Mouse (Mus musculus): ENCODE results near the gene Six5. TPM values are rescaled to one million over a fixed set of nuclear protein-coding genes. Genes with fewer than 3 reads are reported as not detected.

The Six5 gene
- polyA plus RNA-seq, 1 experiment from 2014 or later, result 2.5 TPM

- ATAC-seq (ENCODE audit: low FRiP score, low TSS enrichment) (no peak), DNase-seq (no peak)
- H3K27me3 ChIP-seq (ENCODE audit: control insufficient read depth, insufficient read depth, low read length), result no peaks in the 10 kb centered on the region
- 0 out of 2 replicates have a peak, but pooled peaks cover 2% of the 10 kb centered on the region for H3K4me1 ChIP-seq (ENCODE audit: control insufficient read depth, insufficient read depth, low read length)
- WGBS, result 92% methylated on average over 7 of the region's 7 CpGs
- no peak overlapping the region for H3K9ac ChIP-seq (replicated peaks; ENCODE audit: low read length)
- no peaks in the 10 kb centered on the region for H3K9me3 ChIP-seq (ENCODE audit: control insufficient read depth, low read length)
- H3K4me2 ChIP-seq (ENCODE audit: low read length), result no peak overlapping the region
- no peak overlapping the region for H3K4me3 ChIP-seq (replicated peaks; ENCODE audit: low read depth, low read length)
- H3K36me3 ChIP-seq (ENCODE audit: control insufficient read depth, insufficient read depth, low read length), result peaks cover 47% of the 10 kb centered on the region
- no peak overlapping the region for H3K27ac ChIP-seq (replicated peaks; ENCODE audit: low read depth, low read length)
These were observed 41.3 kb upstream of the Six5 start for GRCm38 (mm10) chr7:19053136-19053532.

- 0 out of 2 replicates have a peak within 1 kb of the TSS, but pooled peaks have one; percentile 15 for H3K4me3 ChIP-seq (replicated peaks; ENCODE audit: low read depth, low read length)
These were observed 40.2 kb upstream of the Six5 start, which contains the start of gene Rsph6a for GRCm38 (mm10) chr7:19054047-19054776. TSS of gene Rsph6a (plus strand) at chr7:19054690.

GRCm38 (mm10) chr7:19054777-19055076 lies 39.7 kb upstream of the Six5 start:
- DNase-seq, result no peak

More at GRCm38 (mm10) chr7:19054047-19054776, 40.2 kb upstream of the Six5 start, which contains the start of gene Rsph6a:
- Histone ChIP-seq H3K4me1 (ENCODE audit: control insufficient read depth, insufficient read depth, low read length) (0 out of 2 replicates have a peak, but pooled peaks cover 2% of the 10 kb centered on the region), H3K4me2 (ENCODE audit: low read length) (peak within 1 kb of the TSS; percentile 50), H3K36me3 (ENCODE audit: control insufficient read depth, insufficient read depth, low read length) (peaks cover 36% of the 10 kb centered on the region), H3K27ac (replicated peaks; ENCODE audit: low read depth, low read length) (no peak within 1 kb of the TSS; the same call in 1 of the 2 replicates), H3K27me3 (ENCODE audit: control insufficient read depth, insufficient read depth, low read length) (no peaks in the 10 kb centered on the region), H3K9me3 (ENCODE audit: control insufficient read depth, low read length) (no peaks in the 10 kb centered on the region), H3K9ac (replicated peaks; ENCODE audit: low read length) (peak within 1 kb of the TSS; percentile 26)
- WGBS, result 20% methylated on average over 33 of the region's 33 CpGs
- ATAC-seq (ENCODE audit: low FRiP score, low TSS enrichment) (peak; percentile 63), DNase-seq (peak; percentile 85)

GRCm38 (mm10) chr7:19055108-19055507 lies 39.3 kb upstream of the Six5 start:
- WGBS, result 91% methylated on average over 8 of the region's 8 CpGs
- 0 out of 2 replicates have a peak, but pooled peaks cover 2% of the 10 kb centered on the region for H3K4me1 ChIP-seq (ENCODE audit: control insufficient read depth, insufficient read depth, low read length)
- ATAC-seq (ENCODE audit: low FRiP score, low TSS enrichment), result no peak
- no peaks in the 10 kb centered on the region for H3K9me3 ChIP-seq (ENCODE audit: control insufficient read depth, low read length)
- no peak overlapping the region for H3K27ac ChIP-seq (replicated peaks; ENCODE audit: low read depth, low read length)
- H3K36me3 ChIP-seq (ENCODE audit: control insufficient read depth, insufficient read depth, low read length), result peaks cover 28% of the 10 kb centered on the region
- no peak overlapping the region for H3K4me2 ChIP-seq (ENCODE audit: low read length)
- no peak for DNase-seq
- no peak overlapping the region for H3K9ac ChIP-seq (replicated peaks; ENCODE audit: low read length)
- H3K27me3 ChIP-seq (ENCODE audit: control insufficient read depth, insufficient read depth, low read length), result no peaks in the 10 kb centered on the region
- H3K4me3 ChIP-seq (replicated peaks; ENCODE audit: low read depth, low read length), result no peak overlapping the region

More at GRCm38 (mm10) chr7:19054777-19055076, 39.7 kb upstream of the Six5 start:
- Histone ChIP-seq H3K36me3 (ENCODE audit: control insufficient read depth, insufficient read depth, low read length) (peaks cover 31% of the 10 kb centered on the region), H3K27me3 (ENCODE audit: control insufficient read depth, insufficient read depth, low read length) (no peaks in the 10 kb centered on the region), H3K4me1 (ENCODE audit: control insufficient read depth, insufficient read depth, low read length) (0 out of 2 replicates have a peak, but pooled peaks cover 2% of the 10 kb centered on the region), H3K9me3 (ENCODE audit: control insufficient read depth, low read length) (no peaks in the 10 kb centered on the region), H3K4me3 (replicated peaks; ENCODE audit: low read depth, low read length) (0 out of 2 replicates have a peak overlapping the region, but pooled peaks have one; percentile 15), H3K9ac (replicated peaks; ENCODE audit: low read length) (peak overlapping the region; percentile 26), H3K27ac (replicated peaks; ENCODE audit: low read depth, low read length) (no peak overlapping the region), H3K4me2 (ENCODE audit: low read length) (peak overlapping the region; percentile 50)
- ATAC-seq (ENCODE audit: low FRiP score, low TSS enrichment), result peak; percentile 22
- WGBS, result 62% methylated on average over 9 of the region's 9 CpGs

- Histone ChIP-seq H3K4me2 (ENCODE audit: low read length) (no peak overlapping the region), H3K4me1 (ENCODE audit: control insufficient read depth, insufficient read depth, low read length) (0 out of 2 replicates have a peak, but pooled peaks cover 2% of the 10 kb centered on the region), H3K4me3 (replicated peaks; ENCODE audit: low read depth, low read length) (no peak overlapping the region), H3K27me3 (ENCODE audit: control insufficient read depth, insufficient read depth, low read length) (no peaks in the 10 kb centered on the region), H3K9me3 (ENCODE audit: control insufficient read depth, low read length) (no peaks in the 10 kb centered on the region), H3K27ac (replicated peaks; ENCODE audit: low read depth, low read length) (no peak overlapping the region), H3K36me3 (ENCODE audit: control insufficient read depth, insufficient read depth, low read length) (peaks cover 5% of the 10 kb centered on the region; the same call in 1 of the 2 replicates), H3K9ac (replicated peaks; ENCODE audit: low read length) (no peak overlapping the region)
- WGBS, result 91% methylated on average over 10 of the region's 10 CpGs
- DNase-seq (no peak), ATAC-seq (ENCODE audit: low FRiP score, low TSS enrichment) (no peak)
These were observed 37.0 kb upstream of the Six5 start for GRCm38 (mm10) chr7:19057405-19057804.

- no peak overlapping the region for H3K4me3 ChIP-seq (replicated peaks; ENCODE audit: low read depth, low read length)
- DNase-seq (no peak), ATAC-seq (ENCODE audit: low FRiP score, low TSS enrichment) (no peak)
- no peaks in the 10 kb centered on the region for H3K36me3 ChIP-seq (ENCODE audit: control insufficient read depth, insufficient read depth, low read length)
- no peak overlapping the region for H3K27ac ChIP-seq (replicated peaks; ENCODE audit: low read depth, low read length)
- no peak overlapping the region for H3K4me2 ChIP-seq (ENCODE audit: low read length)
- H3K9ac ChIP-seq (replicated peaks; ENCODE audit: low read length), result no peak overlapping the region
- 59% methylated on average over 13 of the region's 13 CpGs for WGBS
- peaks cover 12% of the 10 kb centered on the region; the same call in 1 of the 2 replicates for H3K27me3 ChIP-seq (ENCODE audit: control insufficient read depth, insufficient read depth, low read length)
- H3K4me1 ChIP-seq (ENCODE audit: control insufficient read depth, insufficient read depth, low read length), result no peaks in the 10 kb centered on the region
- H3K9me3 ChIP-seq (ENCODE audit: control insufficient read depth, low read length), result no peaks in the 10 kb centered on the region
These were observed 28.5 kb upstream of the Six5 start for GRCm38 (mm10) chr7:19065896-19066295.

GRCm38 (mm10) chr7:19067063-19067462 lies 27.3 kb upstream of the Six5 start:
- DNase-seq (no peak), ATAC-seq (ENCODE audit: low FRiP score, low TSS enrichment) (no peak)
- WGBS, result 47% methylated on average over 14 of the region's 14 CpGs
- no peak overlapping the region for H3K27ac ChIP-seq (replicated peaks; ENCODE audit: low read depth, low read length)
- no peaks in the 10 kb centered on the region for H3K9me3 ChIP-seq (ENCODE audit: control insufficient read depth, low read length)
- no peak overlapping the region for H3K4me2 ChIP-seq (ENCODE audit: low read length)
- H3K4me1 ChIP-seq (ENCODE audit: control insufficient read depth, insufficient read depth, low read length), result no peaks in the 10 kb centered on the region
- no peak overlapping the region for H3K4me3 ChIP-seq (replicated peaks; ENCODE audit: low read depth, low read length)
- no peak overlapping the region for H3K9ac ChIP-seq (replicated peaks; ENCODE audit: low read length)
- no peaks in the 10 kb centered on the region for H3K36me3 ChIP-seq (ENCODE audit: control insufficient read depth, insufficient read depth, low read length)
- peaks cover 12% of the 10 kb centered on the region; the same call in 1 of the 2 replicates for H3K27me3 ChIP-seq (ENCODE audit: control insufficient read depth, insufficient read depth, low read length)

GRCm38 (mm10) chr7:19067935-19068334 lies 26.5 kb upstream of the Six5 start:
- 67% methylated on average over 14 of the region's 14 CpGs for WGBS
- Histone ChIP-seq H3K9me3 (ENCODE audit: control insufficient read depth, low read length) (no peaks in the 10 kb centered on the region), H3K27ac (replicated peaks; ENCODE audit: low read depth, low read length) (no peak overlapping the region), H3K4me2 (ENCODE audit: low read length) (no peak overlapping the region), H3K9ac (replicated peaks; ENCODE audit: low read length) (no peak overlapping the region), H3K4me3 (replicated peaks; ENCODE audit: low read depth, low read length) (no peak overlapping the region), H3K36me3 (ENCODE audit: control insufficient read depth, insufficient read depth, low read length) (no peaks in the 10 kb centered on the region), H3K4me1 (ENCODE audit: control insufficient read depth, insufficient read depth, low read length) (no peaks in the 10 kb centered on the region), H3K27me3 (ENCODE audit: control insufficient read depth, insufficient read depth, low read length) (peaks cover 12% of the 10 kb centered on the region; the same call in 1 of the 2 replicates)
- ATAC-seq (ENCODE audit: low FRiP score, low TSS enrichment) (no peak), DNase-seq (no peak)

GRCm38 (mm10) chr7:19068707-19069106 lies 25.7 kb upstream of the Six5 start:
- no peak overlapping the region for H3K4me2 ChIP-seq (ENCODE audit: low read length)
- H3K4me3 ChIP-seq (replicated peaks; ENCODE audit: low read depth, low read length), result no peak overlapping the region
- no peaks in the 10 kb centered on the region for H3K4me1 ChIP-seq (ENCODE audit: control insufficient read depth, insufficient read depth, low read length)
- H3K27ac ChIP-seq (replicated peaks; ENCODE audit: low read depth, low read length), result no peak overlapping the region
- H3K9me3 ChIP-seq (ENCODE audit: control insufficient read depth, low read length), result no peaks in the 10 kb centered on the region
- peaks cover 12% of the 10 kb centered on the region; the same call in 1 of the 2 replicates for H3K27me3 ChIP-seq (ENCODE audit: control insufficient read depth, insufficient read depth, low read length)
- H3K36me3 ChIP-seq (ENCODE audit: control insufficient read depth, insufficient read depth, low read length), result no peaks in the 10 kb centered on the region
- no peak overlapping the region for H3K9ac ChIP-seq (replicated peaks; ENCODE audit: low read length)
- WGBS, result 5% methylated on average over 2 of the region's 2 CpGs
- DNase-seq (peak; percentile 87), ATAC-seq (ENCODE audit: low FRiP score, low TSS enrichment) (no peak)
